Mouse (Mus musculus) heart, adult 11 months (tissue): ENCODE data around the gene Matn4.
"Not testable (repeated sequence)": the region's sequence is repeated elsewhere in the genome, so short reads cannot be mapped to it uniquely, and the experiment has no call there.

Experiments
- DNase-seq: peaks from one replicate; pipeline ENCODE4 v3.0.0; 2022

Gene Matn4

DNA sequence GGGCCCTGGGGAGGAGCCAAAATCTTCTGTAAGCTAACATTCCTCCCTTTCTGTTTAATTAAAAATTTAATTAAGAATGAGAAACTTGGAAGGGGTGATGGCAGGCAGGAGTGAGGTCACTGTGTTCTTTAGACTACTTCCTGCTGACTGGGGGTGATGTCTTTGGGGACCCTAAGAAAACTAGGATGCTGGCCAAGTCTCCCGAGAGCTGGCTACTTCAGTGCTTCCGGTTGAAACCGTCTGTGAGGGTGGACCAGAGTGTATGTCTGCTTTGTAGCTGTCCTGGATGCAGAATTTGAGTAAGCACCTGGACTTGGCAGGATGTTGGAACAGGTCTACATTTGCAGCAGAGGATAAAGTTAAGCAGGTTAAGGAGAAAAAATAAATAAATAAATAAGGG is 38.0 kb downstream of the Matn4 start:
- DNase-seq: peak; percentile 66

DNA sequence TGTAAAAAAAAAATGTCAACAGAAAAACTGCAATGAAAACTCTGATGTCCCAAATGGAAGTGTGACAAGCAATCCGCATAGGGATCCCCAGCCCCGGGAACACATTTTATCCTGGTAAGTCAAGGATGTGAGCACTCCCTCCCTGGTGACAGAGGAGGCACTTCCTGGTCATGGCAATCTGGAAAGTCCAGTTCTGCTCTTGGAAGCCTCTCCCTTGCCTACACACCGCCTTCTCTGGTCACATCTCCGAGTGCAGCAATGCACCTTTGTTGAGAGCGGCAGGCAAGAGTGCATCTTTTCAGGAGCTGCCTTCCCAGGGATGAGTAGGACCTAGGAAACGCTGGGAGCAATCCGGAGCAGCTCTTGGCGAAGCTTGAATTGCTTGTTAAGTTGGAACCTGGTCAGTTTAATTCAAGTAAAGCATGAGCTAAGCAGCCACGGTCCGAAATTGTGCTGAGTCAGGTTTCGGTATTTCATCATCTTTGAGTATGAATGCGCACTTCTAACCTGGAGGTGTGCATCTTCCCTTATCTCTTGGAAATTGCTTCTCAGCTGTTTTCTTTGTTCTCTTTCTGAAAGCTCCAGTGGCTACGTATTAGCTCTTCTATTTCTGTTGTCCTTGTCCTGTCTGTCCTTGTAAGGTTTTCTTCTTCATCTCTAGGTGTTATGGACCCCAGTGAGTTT is 43.8 kb downstream of the Matn4 start:
- DNase-seq: peak; percentile 56

DNA sequence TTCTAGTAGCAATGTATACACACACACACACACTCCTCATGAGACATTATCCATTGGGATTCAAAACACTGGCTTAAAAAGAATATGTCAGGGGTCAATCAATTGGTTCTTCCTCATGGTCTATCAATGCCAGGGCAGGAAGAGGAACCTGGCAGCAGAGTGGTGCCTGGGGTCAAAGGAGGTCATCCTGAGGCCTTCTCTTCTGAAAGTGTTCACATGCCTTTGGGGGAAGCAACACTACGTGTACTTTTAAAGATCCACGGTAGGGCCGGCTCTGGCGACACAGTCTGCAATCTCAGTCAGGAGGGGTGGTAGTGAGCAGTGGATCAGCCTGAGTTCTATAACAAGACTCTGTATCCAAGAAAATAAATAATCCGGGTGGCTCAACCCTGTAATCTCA is 45.3 kb downstream of the Matn4 start:
- no peak for DNase-seq

GRCm38 (mm10) chr2:164359031-164359430 is 45.9 kb downstream of the Matn4 start:
- no peak for DNase-seq

DNA sequence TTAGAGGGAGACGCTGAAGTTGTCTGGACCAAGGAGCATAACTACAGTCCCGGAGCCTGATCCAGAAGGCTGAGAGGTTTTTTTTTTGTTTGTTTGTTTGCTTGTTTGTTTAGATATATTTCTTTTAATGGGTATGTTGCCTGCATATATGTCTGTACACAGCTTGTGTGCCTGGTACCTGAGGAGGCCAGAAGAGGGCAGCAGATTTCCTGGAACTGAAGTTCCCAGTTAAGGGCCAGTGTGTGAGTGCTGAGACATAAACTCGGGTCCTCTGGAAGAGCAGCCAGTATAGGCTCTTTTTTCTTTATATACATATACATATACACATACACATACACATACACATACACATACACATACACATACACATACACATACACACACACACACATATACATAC is 46.6 kb downstream of the Matn4 start:
- no peak for DNase-seq

GRCm38 (mm10) chr2:164356177-164356967 is 48.6 kb downstream of the Matn4 start:
- DNase-seq: no peak

DNA sequence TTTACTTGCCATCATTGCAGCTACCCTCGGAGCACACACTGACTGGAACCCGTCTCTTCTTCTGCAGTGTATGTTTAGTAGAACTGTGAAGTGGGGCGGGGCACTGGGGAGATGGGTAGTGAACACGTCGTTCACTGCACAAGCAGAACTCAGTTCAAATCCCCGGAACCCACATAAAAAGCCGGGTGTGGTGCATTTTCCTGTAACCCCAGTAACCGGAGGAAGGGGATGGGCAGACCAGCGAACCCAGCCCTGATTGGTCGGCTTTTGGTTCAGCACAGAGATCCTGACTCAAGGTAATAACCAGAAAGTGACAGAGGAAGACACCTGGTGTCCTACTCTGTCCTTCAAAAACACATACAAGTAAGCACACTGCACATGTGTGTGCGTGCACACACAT is 51.6 kb downstream of the Matn4 start:
- DNase-seq: no peak

DNA sequence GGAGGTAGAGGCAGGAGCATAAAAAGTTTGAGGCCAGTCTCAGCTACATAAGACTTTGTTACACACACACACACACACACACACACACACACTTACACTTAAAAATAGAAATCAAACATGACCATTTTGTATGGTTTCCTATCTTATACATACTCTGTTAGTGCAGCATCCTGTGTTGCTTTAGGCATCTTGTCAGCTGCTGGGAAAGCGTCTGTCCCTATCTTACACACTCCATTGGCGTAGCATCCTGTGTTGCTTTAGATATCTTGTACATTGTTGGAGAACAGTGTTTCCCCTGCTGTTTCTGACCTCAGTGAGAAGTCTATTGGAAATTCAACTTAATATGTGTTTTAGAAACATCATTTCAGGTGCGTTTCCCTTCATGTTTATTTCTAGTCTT is 52.3 kb downstream of the Matn4 start:
- DNase-seq: no peak

GRCm38 (mm10) chr2:164348980-164349379 is 56.0 kb downstream of the Matn4 start:
- DNase-seq: no peak

DNA sequence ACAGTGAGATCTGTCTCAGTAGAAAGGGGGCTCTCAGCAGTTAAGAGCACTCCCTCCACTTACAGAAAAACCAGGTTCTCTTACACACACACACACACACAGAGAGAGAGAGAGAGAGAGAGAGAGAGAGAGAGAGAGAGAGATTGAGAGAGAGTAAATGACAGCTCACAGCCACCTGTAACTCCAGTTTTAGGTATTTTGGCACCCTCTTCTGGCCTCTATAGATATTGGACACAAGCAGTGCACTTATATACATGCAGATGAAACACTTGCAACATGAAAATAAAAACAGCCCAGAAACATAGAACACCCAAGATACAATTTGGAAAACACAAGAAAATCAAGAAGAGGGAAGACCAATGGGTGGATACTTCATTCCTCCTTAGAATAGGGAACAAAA is 57.3 kb downstream of the Matn4 start:
- DNase-seq: not testable (repeated sequence)

- DNase-seq: not testable (repeated sequence)
These were observed 61.2 kb downstream of the Matn4 start for GRCm38 (mm10) chr2:164343732-164344131.
